Mouse (Mus musculus) inflammation-experienced regulatory T-cells, adult 6 months (primary cell): Measurements from ENCODE around the gene Arhgef40. TPM values are rescaled to one million over a fixed set of nuclear protein-coding genes. Genes with fewer than 3 reads are reported as not detected.

ENCODE experiments used
- ATAC-seq: one replicate; pipeline ENCODE4 v1.8.0; 2017
- polyA plus RNA-seq, 3 experiments: library from polyadenylated mRNA; unstranded; fragments of 100-300 nt; shearing (Covaris generic); gene quantifications; one replicate each; pipeline ENCODE4 v1.2.1; 2017

Arhgef40 gene
- polyA plus RNA-seq, result 1 to 10 TPM in 1 of 3 experiments, under 1 TPM in 2; 0.41 to 1.3 (median 0.90) TPM

DNA sequence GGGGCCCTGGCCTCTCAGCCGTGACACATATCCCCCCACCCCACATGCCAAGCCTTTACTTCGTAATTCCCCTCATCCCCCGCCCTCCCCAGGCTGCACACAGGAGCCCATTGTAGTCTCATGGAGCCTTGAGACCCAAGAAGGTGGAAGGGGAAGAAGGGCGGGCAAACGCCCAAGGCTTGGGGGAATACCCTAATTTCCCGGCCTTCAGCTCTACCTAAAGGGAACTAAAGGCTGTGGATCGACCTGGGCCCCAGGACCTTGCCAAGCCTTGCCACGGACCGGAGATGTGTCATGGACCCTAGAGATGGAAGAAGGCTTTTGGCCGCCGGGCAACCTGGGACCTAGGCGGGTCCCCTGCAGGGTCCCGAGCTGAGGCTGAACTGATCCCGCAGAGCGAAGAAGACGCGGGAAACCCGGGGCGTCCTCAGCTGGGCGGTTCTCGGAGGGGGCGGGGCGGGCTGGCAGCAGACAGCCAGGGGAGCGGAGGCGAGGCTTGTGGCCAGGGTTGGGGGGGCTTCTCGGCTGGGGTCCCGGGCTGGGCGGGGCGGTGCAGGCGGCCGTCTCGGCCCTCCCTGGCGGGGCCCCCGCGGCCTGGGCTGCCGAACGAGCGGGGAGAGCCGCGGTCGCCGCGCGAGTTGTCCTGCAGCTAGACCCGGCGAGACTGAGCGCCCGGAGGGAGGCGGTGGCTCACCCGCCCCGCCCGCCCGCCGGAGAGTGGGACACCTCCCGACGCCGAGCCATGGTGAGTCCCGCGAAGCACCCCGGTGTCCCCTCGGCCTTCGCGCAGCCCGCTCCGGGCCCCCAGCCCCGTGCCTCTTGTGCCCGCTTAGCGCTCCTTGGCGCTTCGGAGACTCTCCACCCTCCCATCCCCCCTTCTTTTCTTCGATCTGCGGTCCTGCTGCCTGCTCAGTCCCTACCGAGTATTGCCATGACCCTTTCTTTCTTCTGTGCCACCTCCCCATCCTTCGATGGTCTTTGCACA is at the start of gene Arhgef40:
Arhgef40 (plus strand) TSS at position 473 of the 985 bp plus-strand sequence.
- ATAC-seq, result no peak

- ATAC-seq, result no peak
These were observed 45.5 kb upstream of the Arhgef40 start for GRCm38 (mm10) chr14:51939005-51939404.

DNA sequence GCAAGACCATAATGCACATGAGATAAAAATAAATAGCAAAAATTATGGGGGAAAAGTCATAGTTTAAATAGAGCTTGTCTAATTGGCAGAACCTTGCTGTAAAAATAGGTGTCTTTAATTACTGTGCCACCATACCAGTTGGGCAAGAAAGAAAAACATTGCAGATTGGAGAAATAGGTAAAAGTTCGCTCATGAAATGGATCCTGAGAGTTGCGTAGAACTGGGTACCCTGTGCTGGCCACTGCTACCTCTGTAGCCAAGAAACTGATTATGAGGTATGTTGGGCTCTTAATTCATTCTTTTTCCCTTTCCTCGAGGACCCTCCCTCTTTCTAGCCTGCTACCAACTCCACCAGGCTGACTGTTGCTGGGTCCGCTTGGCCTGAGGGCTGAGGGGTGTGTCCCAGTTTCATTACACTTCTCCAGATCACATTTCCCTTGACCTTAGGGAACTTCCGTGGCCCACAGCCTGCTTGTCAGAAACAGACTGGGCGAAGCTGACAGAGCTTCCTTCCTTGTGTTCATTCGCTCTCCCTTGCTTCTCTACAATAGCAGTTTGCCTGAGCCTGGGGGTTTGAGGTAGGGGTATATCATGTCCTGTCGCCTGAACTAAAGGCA is 43.5 kb upstream of the Arhgef40 start:
- ATAC-seq, result no peak

DNA sequence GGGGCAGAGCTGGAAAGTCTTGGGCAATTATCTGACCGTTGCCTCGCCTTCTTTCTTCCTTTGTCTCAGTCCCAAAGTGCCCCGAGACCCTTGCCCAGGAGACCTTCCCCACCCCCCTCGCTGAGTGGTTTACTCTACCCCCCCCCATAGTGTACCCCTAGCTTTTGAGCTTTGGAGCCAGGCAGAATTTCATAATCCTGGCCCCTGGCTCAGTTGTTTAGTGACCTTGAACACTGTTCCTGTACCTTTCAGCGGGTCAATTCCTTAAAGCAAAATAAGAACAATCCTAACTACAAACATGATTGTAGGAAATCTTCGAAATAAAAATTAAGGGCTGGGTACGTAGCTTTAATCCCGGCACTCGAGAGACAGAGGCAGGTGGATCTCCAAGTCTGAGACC is 42.9 kb upstream of the Arhgef40 start:
- no peak for ATAC-seq

- no peak for ATAC-seq
These were observed 42.3 kb upstream of the Arhgef40 start for GRCm38 (mm10) chr14:51942236-51942635.

- ATAC-seq, result no peak
These were observed 41.2 kb upstream of the Arhgef40 start for GRCm38 (mm10) chr14:51943336-51943735.

- no peak for ATAC-seq
These were observed 24.2 kb upstream of the Arhgef40 start for GRCm38 (mm10) chr14:51960316-51960715.

DNA sequence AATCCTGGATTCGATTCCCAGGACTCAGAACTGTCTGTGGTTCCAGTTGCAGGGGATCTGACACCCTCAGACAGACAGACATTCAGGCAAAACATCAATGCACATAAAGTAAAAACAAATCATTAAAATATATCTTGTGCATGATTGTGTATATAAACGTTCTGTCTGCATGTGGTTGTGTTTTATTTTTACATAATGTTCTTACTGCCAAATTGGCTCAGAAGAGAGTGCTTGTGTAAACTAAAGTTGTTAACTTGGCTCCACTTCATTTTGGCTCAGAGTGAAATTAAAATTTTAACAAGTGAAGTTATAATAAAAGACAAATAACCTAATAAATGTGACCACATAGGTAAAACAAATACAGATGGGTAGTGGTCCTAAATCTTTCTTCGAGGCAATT is 17.1 kb upstream of the Arhgef40 start:
- ATAC-seq, result no peak

DNA sequence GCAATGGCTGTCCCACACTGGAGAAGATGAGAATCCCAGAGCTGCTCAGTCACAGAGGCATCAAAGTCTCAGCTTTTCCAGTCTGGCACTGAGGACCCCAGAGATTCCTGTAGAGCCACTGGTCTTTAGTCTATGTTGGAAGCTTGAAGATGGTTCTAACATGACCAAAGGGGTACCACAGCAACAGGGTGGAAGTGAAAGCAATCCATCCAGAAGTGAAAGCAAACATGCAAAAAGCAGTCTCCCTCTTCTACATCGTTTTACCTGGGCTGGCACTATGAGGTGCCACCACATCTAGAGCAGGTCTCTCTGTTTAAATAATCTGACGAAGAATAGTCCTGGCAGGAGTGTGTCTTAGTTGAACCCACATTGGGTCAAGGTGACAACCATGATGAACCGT is 5.3 kb upstream of the Arhgef40 start:
- no peak for ATAC-seq

- no peak for ATAC-seq
These were observed 1.3 kb upstream of the Arhgef40 start for GRCm38 (mm10) chr14:51983251-51983650.

DNA sequence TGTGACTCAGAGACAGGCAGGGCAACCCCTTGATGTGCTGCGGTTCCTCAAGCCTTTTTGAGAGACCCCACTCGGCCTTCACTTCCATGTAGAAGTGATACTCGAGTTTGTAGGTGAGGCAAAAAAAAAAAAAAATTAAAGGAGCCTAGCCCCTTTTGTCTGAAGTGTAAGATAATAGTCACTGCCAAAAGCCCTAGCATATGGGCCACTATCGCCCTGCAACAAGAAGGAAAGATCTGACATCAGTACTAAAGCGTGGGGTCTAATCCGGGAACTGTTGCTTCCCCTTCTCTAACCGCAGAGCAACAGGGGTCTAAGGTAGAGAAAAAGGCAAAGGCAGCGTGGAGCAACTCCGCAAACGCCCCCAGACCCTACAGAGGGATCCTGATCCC is 668 bp upstream of the Arhgef40 start:
- ATAC-seq, result no peak

DNA sequence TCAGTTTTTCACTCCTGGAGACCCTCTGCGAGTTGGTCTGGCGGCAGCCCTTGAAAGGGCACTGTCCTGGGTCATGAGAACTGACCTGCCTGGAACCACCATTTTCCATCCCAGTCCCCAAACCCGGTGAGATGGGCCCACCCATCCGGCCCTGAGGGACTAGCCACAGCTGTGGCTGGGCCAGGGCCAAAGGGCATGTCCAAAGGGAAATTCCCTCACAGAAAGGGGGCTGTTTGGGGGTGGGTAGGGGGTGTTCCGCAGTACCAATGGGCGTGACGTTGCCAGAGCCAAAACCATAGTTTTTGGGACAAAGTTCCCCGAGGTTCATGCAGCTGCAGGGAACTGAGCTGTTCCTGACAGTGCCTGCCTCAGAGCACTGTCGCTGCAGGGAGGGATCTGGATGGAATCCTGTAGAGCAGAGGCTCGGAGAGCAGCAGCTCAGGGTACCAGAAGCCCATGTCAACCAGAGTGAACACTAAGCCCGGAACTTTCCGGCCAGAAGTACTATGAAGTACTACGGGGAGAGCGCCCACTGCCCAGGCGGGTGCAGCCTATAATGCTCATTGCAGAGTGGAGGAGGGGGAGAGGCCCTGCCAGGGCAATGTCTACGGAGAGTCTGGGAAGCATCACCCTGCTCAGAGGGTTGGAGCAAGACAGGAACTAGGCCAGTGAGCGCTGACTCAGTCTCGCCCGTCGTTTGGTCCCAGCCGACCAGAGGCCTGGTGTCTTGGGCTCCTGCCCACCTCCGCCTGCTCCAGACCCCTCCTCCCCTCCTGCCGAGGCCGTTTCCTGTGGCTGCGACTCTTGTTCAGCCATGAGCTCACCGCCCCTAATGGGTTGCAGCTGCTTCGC is 1.0 kb downstream of the Arhgef40 start:
- no peak for ATAC-seq

GRCm38 (mm10) chr14:51986153-51986505 is 1.6 kb downstream of the Arhgef40 start:
- ATAC-seq, result no peak

GRCm38 (mm10) chr14:51987177-51987576 is 2.7 kb downstream of the Arhgef40 start:
- no peak for ATAC-seq

- no peak for ATAC-seq
These were observed 4.2 kb downstream of the Arhgef40 start for GRCm38 (mm10) chr14:51988731-51989130.

GRCm38 (mm10) chr14:51989461-51989970 is 5.0 kb downstream of the Arhgef40 start:
- ATAC-seq, result no peak

DNA sequence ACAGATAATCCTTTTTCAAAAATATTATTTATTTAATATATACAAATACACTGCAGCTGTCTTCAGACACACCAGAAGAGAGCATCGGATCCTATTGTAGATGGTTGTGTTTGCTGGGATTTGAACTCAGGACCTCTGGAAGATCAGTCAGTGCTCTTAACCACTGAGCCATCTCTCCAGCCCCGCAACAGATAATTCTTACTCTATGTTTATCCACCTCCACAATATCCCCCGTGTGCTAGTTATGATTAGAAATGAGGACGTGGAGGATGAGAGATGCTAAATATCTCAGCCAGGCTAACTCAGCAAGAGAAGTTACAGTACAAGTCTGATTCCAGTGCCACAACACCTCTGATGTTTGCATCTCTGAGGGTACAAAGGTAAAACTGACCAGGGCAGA is 9.9 kb downstream of the Arhgef40 start:
- no peak for ATAC-seq

GRCm38 (mm10) chr14:51995219-51995871 is 10.8 kb downstream of the Arhgef40 start:
- ATAC-seq, result no peak

DNA sequence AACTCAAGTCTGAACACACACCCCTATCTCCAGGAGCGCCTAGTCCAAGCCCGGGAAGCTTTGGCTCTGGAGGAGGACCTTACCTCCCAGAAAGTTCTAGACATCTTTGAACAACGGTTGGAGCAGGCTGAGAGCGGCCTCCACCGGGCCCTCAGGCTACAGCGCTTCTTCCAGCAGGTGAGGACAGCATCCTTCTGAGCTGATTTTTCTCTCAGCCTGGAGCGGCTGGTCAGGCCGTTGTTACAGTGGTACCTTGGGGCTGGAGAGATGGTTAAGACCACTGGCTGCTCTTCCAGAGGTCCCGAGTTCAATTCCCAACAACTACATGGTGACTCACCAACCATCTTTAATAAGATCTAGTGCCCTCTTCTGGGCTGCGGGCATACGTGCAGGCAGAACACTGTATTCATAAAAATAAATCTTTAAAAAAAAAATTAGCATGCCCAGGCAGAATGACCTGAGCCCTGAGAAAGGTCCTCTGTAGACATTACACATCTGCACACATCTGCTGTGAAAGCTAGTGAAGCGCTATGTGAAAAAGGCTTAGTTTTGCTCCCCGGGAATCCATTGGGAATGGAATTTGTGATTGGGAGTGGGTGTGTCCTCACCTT is 11.8 kb downstream of the Arhgef40 start:
- no peak for ATAC-seq

DNA sequence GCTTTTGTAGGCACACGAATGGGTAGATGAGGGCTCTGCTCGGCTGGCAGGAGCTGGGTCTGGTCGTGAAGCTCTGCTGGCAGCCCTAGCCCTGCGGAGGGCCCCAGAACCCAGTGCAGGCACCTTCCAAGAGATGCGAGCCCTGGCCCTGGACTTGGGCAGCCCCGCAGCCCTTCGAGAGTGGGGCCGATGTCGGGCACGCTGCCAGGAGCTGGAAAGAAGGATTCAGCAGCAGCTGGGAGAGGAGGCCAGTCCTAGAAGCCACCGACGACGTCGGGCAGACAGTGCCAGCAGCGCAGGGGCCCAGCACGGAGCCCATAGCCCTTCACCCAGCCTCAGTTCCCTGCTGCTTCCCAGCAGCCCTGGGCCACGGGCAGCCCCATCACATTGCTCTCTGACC is 12.3 kb downstream of the Arhgef40 start:
- no peak for ATAC-seq

GRCm38 (mm10) chr14:51997483-51997882 is 13.0 kb downstream of the Arhgef40 start:
- ATAC-seq, result no peak
